Mouse (Mus musculus): ENCODE data around the gene Olfr324. TPM values are rescaled to one million over a fixed set of nuclear protein-coding genes. Genes with fewer than 3 reads are reported as not detected.

The Olfr324 gene
- total RNA-seq, 2 experiments from 2014 or later: not detected

- ATAC-seq (replicated peaks; ENCODE audit: low FRiP score, poor library complexity, severe bottlenecking): no peak
Measured at GRCm38 (mm10) chr11:58626146-58626545, 31.2 kb downstream of the Olfr324 start.

GRCm38 (mm10) chr11:58630401-58630800 is 35.5 kb downstream of the Olfr324 start, which contains the start of gene Olfr323:
Olfr323 (minus strand) TSS chr11:58630501.
- no peak for ATAC-seq (replicated peaks; ENCODE audit: low FRiP score, poor library complexity, severe bottlenecking)

GRCm38 (mm10) chr11:58634878-58635277 is 40.0 kb downstream of the Olfr324 start:
- ATAC-seq (replicated peaks; ENCODE audit: low FRiP score, poor library complexity, severe bottlenecking): no peak

- ATAC-seq (replicated peaks; ENCODE audit: low FRiP score, poor library complexity, severe bottlenecking): peak; percentile 67
Measured at GRCm38 (mm10) chr11:58636376-58636977, 41.6 kb downstream of the Olfr324 start.

GRCm38 (mm10) chr11:58638176-58638701 is 43.3 kb downstream of the Olfr324 start:
- ATAC-seq (replicated peaks; ENCODE audit: low FRiP score, poor library complexity, severe bottlenecking): no peak

GRCm38 (mm10) chr11:58640272-58640867 is 45.5 kb downstream of the Olfr324 start, which contains the start of gene Trim58:
Trim58 (plus strand) TSS chr11:58640465.
- ATAC-seq (replicated peaks; ENCODE audit: low FRiP score, poor library complexity, severe bottlenecking): peak; percentile 48

- peak; percentile 53 for ATAC-seq (replicated peaks; ENCODE audit: low FRiP score, poor library complexity, severe bottlenecking)
Measured at GRCm38 (mm10) chr11:58641057-58641456, 46.1 kb downstream of the Olfr324 start.

GRCm38 (mm10) chr11:58641638-58642358 is 46.9 kb downstream of the Olfr324 start:
- ATAC-seq (replicated peaks; ENCODE audit: low FRiP score, poor library complexity, severe bottlenecking): peak; percentile 83

GRCm38 (mm10) chr11:58643350-58643749 is 48.4 kb downstream of the Olfr324 start:
- ATAC-seq (replicated peaks; ENCODE audit: low FRiP score, poor library complexity, severe bottlenecking): peak; percentile 57

Other genes starting within 250 kb of the Olfr324 start
- gene Lypd8, start 216.1 kb upstream of the Olfr324 start, total RNA-seq (2015; ENCODE audit: low replicate concordance): not detected in 2 replicates
- gene Lypd8, start 216.1 kb upstream of the Olfr324 start, total RNA-seq (2017; ENCODE audit: low replicate concordance): not detected in 2 replicates
- gene 1810065E05Rik, start 174.0 kb upstream of the Olfr324 start, total RNA-seq (2015; ENCODE audit: low replicate concordance): not detected in 2 replicates
- not detected in 2 replicates for gene 1810065E05Rik, start 174.0 kb upstream of the Olfr324 start, total RNA-seq (2017; ENCODE audit: low replicate concordance)
- gene Gm12253, start 162.6 kb upstream of the Olfr324 start, total RNA-seq (2015; ENCODE audit: low replicate concordance): not detected in 2 replicates
- gene Gm12253, start 162.6 kb upstream of the Olfr324 start, total RNA-seq (2017; ENCODE audit: low replicate concordance): not detected in 2 replicates
- not detected in 2 replicates for gene Lypd9, start 142.2 kb upstream of the Olfr324 start, total RNA-seq (2015; ENCODE audit: low replicate concordance)
- not detected in 2 replicates for gene Lypd9, start 142.2 kb upstream of the Olfr324 start, total RNA-seq (2017; ENCODE audit: low replicate concordance)
- not detected in 2 replicates for gene Olfr30, start 132.8 kb upstream of the Olfr324 start, total RNA-seq (2015; ENCODE audit: low replicate concordance)
- not detected in 2 replicates for gene Olfr30, start 132.8 kb upstream of the Olfr324 start, total RNA-seq (2017; ENCODE audit: low replicate concordance)
- gene Olfr332, start 102.6 kb upstream of the Olfr324 start, total RNA-seq (2015; ENCODE audit: low replicate concordance): not detected in 2 replicates
- not detected in 2 replicates for gene Olfr332, start 102.6 kb upstream of the Olfr324 start, total RNA-seq (2017; ENCODE audit: low replicate concordance)
- gene Olfr331, start 92.5 kb upstream of the Olfr324 start, total RNA-seq (2015; ENCODE audit: low replicate concordance): not detected in 2 replicates
- not detected in 2 replicates for gene Olfr331, start 92.5 kb upstream of the Olfr324 start, total RNA-seq (2017; ENCODE audit: low replicate concordance)
- gene Olfr330, start 60.3 kb upstream of the Olfr324 start, total RNA-seq (2015; ENCODE audit: low replicate concordance): not detected in 2 replicates
- gene Olfr330, start 60.3 kb upstream of the Olfr324 start, total RNA-seq (2017; ENCODE audit: low replicate concordance): not detected in 2 replicates
- gene Olfr329-ps, start 48.7 kb upstream of the Olfr324 start, total RNA-seq (2015; ENCODE audit: low replicate concordance): not detected in 2 replicates
- gene Olfr329-ps, start 48.7 kb upstream of the Olfr324 start, total RNA-seq (2017; ENCODE audit: low replicate concordance): not detected in 2 replicates
- not detected in 2 replicates for gene Olfr328, start 39.5 kb upstream of the Olfr324 start, total RNA-seq (2015; ENCODE audit: low replicate concordance)
- not detected in 2 replicates for gene Olfr328, start 39.5 kb upstream of the Olfr324 start, total RNA-seq (2017; ENCODE audit: low replicate concordance)
- not detected in 2 replicates for gene Olfr224, start 24.6 kb upstream of the Olfr324 start, total RNA-seq (2015; ENCODE audit: low replicate concordance)
- gene Olfr224, start 24.6 kb upstream of the Olfr324 start, total RNA-seq (2017; ENCODE audit: low replicate concordance): not detected in 2 replicates
- not detected in 2 replicates for gene Olfr325, start 17.4 kb upstream of the Olfr324 start, total RNA-seq (2015; ENCODE audit: low replicate concordance)
- gene Olfr325, start 17.4 kb upstream of the Olfr324 start, total RNA-seq (2017; ENCODE audit: low replicate concordance): not detected in 2 replicates
- gene 2210407C18Rik, start 21.0 kb downstream of the Olfr324 start, total RNA-seq (2015; ENCODE audit: low replicate concordance): not detected in 2 replicates
- not detected in 2 replicates for gene 2210407C18Rik, start 21.0 kb downstream of the Olfr324 start, total RNA-seq (2017; ENCODE audit: low replicate concordance)
- not detected in 2 replicates for gene Olfr323, start 35.4 kb downstream of the Olfr324 start, total RNA-seq (2015; ENCODE audit: low replicate concordance)
- gene Olfr323, start 35.4 kb downstream of the Olfr324 start, total RNA-seq (2017; ENCODE audit: low replicate concordance): not detected in 2 replicates
- 56.9 and 65.4 TPM in 2 replicates for gene Trim58, start 45.4 kb downstream of the Olfr324 start, total RNA-seq (2015; ENCODE audit: low replicate concordance)
- gene Trim58, start 45.4 kb downstream of the Olfr324 start, total RNA-seq (2017; ENCODE audit: low replicate concordance): 45.0 and 61.1 TPM in 2 replicates
- gene Olfr322, start 63.7 kb downstream of the Olfr324 start, total RNA-seq (2015; ENCODE audit: low replicate concordance): 0.42 TPM in 1 of 2 replicates, not detected in the other
- gene Olfr322, start 63.7 kb downstream of the Olfr324 start, total RNA-seq (2017; ENCODE audit: low replicate concordance): 0.77 and 1.9 TPM in 2 replicates
- gene Olfr320, start 86.0 kb downstream of the Olfr324 start, total RNA-seq (2015; ENCODE audit: low replicate concordance): not detected in 2 replicates
- gene Olfr320, start 86.0 kb downstream of the Olfr324 start, total RNA-seq (2017; ENCODE audit: low replicate concordance): not detected in 2 replicates
- gene Olfr319, start 104.0 kb downstream of the Olfr324 start, total RNA-seq (2015; ENCODE audit: low replicate concordance): not detected in 2 replicates
- gene Olfr319, start 104.0 kb downstream of the Olfr324 start, total RNA-seq (2017; ENCODE audit: low replicate concordance): not detected in 2 replicates
- gene Olfr318, start 128.9 kb downstream of the Olfr324 start, total RNA-seq (2015; ENCODE audit: low replicate concordance): not detected in 2 replicates
- gene Olfr318, start 128.9 kb downstream of the Olfr324 start, total RNA-seq (2017; ENCODE audit: low replicate concordance): not detected in 2 replicates
- not detected in 2 replicates for gene Olfr317, start 144.1 kb downstream of the Olfr324 start, total RNA-seq (2015; ENCODE audit: low replicate concordance)
- not detected in 2 replicates for gene Olfr317, start 144.1 kb downstream of the Olfr324 start, total RNA-seq (2017; ENCODE audit: low replicate concordance)
- gene Olfr316, start 157.6 kb downstream of the Olfr324 start, total RNA-seq (2015; ENCODE audit: low replicate concordance): not detected in 2 replicates
- not detected in 2 replicates for gene Olfr316, start 157.6 kb downstream of the Olfr324 start, total RNA-seq (2017; ENCODE audit: low replicate concordance)
- not detected in 2 replicates for gene Olfr315, start 178.1 kb downstream of the Olfr324 start, total RNA-seq (2015; ENCODE audit: low replicate concordance)
- not detected in 2 replicates for gene Olfr315, start 178.1 kb downstream of the Olfr324 start, total RNA-seq (2017; ENCODE audit: low replicate concordance)
- gene Olfr314, start 187.8 kb downstream of the Olfr324 start, total RNA-seq (2015; ENCODE audit: low replicate concordance): not detected in 2 replicates
- not detected in 2 replicates for gene Olfr314, start 187.8 kb downstream of the Olfr324 start, total RNA-seq (2017; ENCODE audit: low replicate concordance)
- not detected in 2 replicates for gene Fam183b, start 206.8 kb downstream of the Olfr324 start, total RNA-seq (2015; ENCODE audit: low replicate concordance)
- not detected in 2 replicates for gene Fam183b, start 206.8 kb downstream of the Olfr324 start, total RNA-seq (2017; ENCODE audit: low replicate concordance)
- not detected in 2 replicates for gene Olfr313, start 219.9 kb downstream of the Olfr324 start, total RNA-seq (2015; ENCODE audit: low replicate concordance)
- gene Olfr313, start 219.9 kb downstream of the Olfr324 start, total RNA-seq (2017; ENCODE audit: low replicate concordance): not detected in 2 replicates
- gene Olfr312, start 234.1 kb downstream of the Olfr324 start, total RNA-seq (2015; ENCODE audit: low replicate concordance): not detected in 2 replicates
- not detected in 2 replicates for gene Olfr312, start 234.1 kb downstream of the Olfr324 start, total RNA-seq (2017; ENCODE audit: low replicate concordance)
- gene Olfr311, start 244.1 kb downstream of the Olfr324 start, total RNA-seq (2015; ENCODE audit: low replicate concordance): not detected in 2 replicates
- not detected in 2 replicates for gene Olfr311, start 244.1 kb downstream of the Olfr324 start, total RNA-seq (2017; ENCODE audit: low replicate concordance)